Mouse (Mus musculus) megakaryocyte progenitor cell, adult 5-6 weeks (primary cell): ENCODE data around the gene Stxbp1. TPM values are rescaled to one million over a fixed set of nuclear protein-coding genes. Genes with fewer than 3 reads are reported as not detected.

Source experiments
- ATAC-seq: replicated peaks from 2 replicates; pipeline ENCODE4 v1.8.0; 2016; ENCODE audit warnings: mild to moderate bottlenecking, moderate TSS enrichment, inconsistent platforms; ENCODE audit not compliant: poor library complexity
- total RNA-seq, 2 experiments: library from RNA; stranded (forward) in 1 of 2; stranded (reverse) in 1 of 2; fragments of 157-497, 149-512 nt in 1 of 2; fragments of 200-1000 nt in 1 of 2; gene quantifications; 2 replicates each; pipeline versions ENCODE4 v1.2.3 to v1.2.4; 2015 to 2017

Stxbp1 gene
- total RNA-seq, 2 experiments from 2014 or later = 1.6 to 4.7 TPM

DNA sequence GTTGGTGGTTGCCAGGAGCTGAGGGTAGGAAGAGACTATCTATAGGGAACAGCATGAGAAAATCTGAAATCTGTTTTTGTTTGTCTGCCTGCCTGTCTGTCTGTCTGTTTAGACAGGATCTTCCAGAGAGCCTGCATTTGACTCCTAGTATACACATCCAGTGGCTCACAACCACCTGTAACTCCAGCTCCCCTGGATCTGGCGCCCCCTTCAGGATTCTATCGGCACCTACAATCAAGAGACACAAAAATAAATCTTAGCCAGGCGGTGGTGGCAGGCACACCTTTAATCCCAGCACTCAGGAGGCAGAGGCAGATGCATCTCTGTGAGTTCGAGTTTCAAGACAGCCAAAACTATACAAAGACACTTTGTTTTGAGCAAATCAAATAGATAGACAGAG lies 4.5 kb downstream of the Stxbp1 start:
- no peak for ATAC-seq

DNA sequence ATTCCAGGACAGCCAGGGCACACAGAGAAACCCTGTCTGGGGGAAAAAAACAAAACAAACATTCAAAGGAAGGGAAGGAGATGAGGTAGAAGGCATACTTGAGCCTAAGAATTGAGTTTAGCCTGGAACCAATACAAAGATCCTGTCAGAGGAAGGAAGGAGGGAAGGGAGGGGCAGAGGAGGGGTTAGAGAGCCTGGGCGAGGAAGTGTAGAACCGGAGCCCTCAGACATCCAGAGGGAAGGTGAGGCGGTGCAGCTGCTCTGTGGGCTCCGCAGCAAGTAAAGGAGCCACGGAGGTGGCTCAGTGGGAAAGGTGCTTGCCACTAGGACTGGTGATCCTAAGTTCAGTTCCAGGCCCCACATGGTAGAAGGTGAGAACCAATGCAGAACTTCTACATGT lies 5.9 kb downstream of the Stxbp1 start:
- no peak for ATAC-seq

DNA sequence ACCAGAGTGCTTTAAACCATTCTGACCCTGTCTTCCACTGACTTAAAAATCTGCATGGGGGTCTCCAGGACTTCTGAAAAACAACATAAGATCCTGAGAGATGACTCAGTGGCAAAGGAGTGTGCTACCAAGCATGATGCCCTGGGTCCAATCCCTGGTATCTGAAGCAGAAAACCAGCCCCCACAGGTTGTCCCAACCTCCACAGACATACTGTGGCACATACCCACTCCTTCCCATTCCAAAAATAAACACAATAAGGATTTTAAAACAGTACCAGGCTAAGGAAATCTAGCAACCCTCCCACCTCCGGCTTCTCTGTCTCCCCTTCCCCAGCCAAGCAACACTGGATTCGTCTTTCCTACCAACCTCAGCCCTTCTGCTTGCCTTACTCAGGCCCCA lies 7.8 kb downstream of the Stxbp1 start:
- no peak for ATAC-seq

DNA sequence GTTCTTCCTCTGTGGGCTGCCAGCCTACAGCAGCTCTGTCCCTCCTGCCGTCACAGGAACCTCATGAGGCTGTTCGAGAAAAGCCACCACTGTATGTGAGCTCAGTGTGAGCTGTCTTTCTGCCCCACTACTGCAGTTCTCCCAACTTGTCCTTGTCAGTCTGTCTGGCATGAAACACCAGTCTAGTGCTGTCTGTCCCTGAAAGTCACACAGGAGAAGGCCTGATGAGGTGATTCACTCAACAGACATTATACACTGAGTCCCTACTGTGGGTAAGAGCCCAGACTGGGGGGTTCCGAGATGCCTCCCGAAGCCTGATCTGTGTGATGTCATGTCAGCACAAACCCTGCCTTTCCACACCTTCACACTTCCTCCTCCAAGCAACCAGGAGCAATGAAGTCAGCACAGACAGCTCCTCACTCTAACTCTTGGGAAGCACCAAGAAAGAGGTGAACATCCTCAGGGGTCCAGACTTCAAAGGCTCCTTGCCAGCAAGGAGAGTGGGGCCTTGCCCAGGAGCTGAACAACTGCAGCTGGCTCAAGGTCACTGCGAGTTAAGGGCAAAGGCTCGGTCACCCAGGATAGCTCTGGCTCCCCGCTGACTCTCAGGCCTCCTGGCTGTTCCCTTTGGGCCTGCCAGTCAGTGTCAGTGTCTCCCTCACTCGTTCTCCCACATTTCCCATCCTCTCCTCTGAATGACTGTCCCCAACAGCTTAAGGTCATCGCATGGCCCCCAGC lies 8.7 kb downstream of the Stxbp1 start:
- no peak for ATAC-seq

DNA sequence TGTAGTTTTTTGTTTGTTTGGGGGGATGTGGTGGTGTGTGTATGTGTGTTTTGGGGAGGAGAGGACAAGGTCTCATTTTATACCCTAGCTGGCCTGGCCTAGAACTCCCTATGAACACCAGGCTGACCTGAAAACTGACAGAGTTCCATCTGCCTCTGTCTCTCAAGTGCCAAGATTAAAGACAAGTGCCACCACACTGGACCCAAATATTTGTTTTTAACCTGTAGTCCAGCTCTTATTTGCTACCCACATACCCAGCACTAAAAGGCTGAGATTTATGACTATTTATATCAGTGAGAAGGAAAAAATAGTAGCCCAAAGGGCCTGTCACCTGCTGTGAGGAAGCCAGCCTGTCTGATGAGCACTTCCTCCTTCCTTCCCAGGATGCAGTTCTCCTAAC lies 11.5 kb downstream of the Stxbp1 start:
- no peak for ATAC-seq

DNA sequence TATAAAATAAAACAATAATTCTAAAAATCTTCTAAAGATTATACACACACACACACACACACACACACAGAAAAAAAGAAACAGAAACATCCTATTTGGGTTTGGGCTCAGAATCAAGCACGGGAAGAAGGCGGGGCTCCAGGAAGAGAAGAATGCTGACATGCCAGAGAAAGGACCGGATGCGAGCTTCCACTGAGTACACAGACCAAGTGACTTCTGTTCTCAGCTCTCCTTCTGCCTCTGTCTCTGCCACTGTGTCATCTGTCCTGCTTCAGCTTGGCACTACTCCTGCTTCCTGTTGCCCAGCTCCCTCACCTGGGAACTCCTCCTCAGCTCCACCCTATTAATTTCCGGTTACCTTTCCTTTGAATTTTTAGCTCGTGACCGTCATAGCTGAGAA lies 12.5 kb downstream of the Stxbp1 start:
- no peak for ATAC-seq

DNA sequence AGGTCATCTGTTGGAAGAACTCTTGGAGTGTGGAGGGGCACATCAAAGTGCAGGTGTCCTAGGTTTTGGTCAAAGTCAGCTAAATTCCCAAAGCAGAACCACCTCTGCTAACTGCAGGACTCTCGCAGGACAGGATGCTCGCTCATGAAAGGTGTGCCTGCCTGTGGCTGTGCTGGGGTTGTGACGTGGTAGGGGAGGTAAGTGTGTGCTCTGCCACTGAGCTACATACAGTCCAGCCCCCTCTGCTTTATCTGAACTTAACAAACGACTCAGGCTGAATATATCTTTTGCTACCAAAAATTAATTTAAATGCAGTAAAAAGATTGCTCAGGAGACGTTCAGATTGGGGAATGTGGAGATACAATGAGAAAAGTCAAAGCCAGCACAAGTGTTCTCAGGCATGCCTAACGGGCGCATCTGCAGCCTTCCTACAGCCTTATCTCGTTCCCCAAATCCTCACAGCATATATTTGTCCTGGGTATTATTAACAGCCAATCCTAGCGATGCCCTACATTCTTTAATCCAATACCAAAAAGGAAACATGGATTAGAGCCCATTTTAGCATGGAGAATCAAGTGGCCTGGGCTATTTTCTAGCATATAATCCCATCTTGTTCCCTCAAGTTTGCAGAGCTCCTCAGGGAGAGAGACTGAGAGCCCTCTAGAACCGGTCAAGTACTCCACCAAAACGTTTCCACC lies 17.9 kb downstream of the Stxbp1 start:
- ATAC-seq = peak; percentile 83

DNA sequence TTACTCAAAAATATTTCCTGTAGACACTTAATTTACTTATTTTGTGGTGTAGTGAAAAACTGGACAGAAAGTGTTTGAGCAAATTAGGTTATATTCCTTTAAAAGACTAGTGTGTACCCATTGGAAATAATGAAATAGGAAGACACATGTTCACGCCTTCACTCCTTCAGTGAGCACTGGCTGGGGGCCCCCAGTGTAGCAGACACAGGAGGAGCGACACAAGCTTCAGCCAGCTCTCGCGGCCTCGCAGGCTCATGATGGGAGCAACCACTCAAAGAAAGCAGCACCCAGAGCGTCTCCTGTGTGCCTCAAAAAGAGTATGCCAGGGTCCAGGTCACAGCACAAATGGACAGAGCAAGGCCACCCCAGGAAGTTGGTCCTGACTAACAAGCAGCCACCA lies 21.2 kb downstream of the Stxbp1 start:
- ATAC-seq = no peak

DNA sequence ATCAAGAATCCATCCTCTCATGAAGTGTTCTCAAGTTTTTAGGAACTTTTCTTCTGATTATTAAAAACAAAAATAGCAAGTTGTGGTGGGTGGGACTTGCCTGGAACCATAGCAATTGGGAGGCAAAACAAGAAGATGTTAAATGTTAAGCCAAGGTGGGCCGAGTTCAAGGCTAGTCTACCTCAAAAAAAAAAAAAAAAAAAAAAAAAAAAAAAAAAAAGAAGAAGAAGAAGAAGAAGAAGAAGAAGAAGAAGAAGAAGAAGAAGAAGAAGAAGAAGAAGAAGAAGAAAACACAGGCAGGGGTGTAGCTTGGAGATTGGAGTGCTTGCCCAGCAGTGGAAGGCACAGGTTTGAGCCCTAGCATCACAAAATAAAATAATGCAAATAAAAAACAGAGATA lies 22.3 kb downstream of the Stxbp1 start:
- ATAC-seq = no peak

DNA sequence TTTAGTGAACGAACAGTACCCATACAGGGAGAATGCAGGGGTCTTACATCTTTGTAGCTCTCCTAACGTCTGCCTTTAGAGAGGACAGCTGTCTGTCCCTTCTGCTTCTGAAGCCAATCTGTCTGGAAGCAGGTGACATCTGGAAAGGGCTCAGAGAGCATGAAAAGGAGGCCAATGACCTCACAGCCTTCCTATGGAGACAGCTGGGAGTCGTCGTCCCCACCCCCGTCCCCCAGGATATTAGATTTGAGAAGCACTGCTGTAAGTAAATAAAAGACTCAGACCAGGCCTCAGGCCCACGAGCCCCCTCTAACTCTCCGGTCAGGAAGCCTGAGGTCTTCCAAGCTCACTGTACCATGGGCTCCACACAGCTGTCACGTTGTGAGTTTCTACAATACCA lies 22.9 kb downstream of the Stxbp1 start:
- no peak for ATAC-seq

DNA sequence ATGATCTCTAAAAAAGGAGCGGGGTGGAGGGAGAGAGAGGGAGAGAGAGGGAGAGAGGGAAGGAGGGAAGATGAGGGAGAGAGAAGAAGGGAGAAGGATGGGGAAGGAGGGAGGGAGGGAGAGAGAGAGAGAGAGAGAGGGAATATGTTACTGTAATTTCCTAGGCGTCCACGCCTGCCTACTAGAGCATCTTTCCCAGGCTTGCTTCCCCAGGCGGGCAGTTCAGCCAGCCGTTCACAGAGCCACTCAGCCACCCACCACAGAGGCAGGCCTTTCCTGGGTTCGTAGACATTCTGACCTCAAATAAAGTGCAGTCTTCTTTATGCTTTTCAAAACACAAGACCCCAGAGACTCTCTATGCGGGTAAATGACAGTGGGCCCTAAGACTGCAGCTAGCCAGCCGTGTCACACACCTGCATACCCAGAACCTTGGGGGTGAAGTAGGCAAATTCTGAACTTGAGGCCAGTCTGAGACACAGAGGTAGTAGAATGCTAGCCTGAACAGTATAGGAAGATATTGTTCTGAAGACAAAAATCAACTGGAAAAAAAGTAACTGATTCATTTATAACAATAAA lies 23.4 kb downstream of the Stxbp1 start:
- no peak for ATAC-seq

DNA sequence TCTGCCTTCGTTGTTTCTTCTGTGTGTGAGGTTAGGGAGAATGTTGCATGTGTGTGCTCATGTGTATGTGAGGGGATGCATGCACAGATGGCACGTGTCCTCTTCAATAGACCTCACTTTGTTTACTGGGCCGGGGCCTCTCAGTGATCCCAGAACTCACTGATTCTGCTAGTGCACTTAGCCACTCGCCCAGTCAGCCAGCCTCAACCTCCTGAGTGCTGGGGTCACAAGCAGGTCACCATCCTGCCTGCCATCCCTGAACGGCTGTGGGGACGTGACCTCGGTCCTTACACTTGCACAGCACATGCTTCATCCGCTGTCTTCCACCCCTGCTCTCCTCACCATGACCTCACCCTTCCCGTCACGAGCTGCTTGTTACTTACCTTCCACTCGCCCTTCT lies 23.9 kb downstream of the Stxbp1 start:
- no peak for ATAC-seq

DNA sequence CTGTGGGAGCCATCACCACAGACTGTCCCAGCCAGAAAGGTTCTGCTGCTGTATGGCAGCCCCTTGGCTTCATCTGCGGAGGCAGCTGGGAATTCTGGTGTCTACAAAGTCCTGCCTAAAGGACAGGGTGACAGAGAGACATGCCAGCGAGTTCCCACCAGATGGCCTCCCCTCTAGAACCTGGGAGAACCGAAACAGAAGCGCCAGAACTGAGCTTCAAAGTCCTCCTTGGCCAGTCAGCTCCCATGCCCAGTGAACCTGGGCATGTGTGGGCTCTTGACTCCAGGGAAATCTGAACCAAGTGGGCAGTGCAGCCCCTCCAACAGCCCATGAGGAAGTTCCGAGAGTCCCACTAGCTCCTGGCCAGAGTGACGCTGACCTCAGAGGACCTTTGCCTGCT lies 24.4 kb downstream of the Stxbp1 start:
- no peak for ATAC-seq

DNA sequence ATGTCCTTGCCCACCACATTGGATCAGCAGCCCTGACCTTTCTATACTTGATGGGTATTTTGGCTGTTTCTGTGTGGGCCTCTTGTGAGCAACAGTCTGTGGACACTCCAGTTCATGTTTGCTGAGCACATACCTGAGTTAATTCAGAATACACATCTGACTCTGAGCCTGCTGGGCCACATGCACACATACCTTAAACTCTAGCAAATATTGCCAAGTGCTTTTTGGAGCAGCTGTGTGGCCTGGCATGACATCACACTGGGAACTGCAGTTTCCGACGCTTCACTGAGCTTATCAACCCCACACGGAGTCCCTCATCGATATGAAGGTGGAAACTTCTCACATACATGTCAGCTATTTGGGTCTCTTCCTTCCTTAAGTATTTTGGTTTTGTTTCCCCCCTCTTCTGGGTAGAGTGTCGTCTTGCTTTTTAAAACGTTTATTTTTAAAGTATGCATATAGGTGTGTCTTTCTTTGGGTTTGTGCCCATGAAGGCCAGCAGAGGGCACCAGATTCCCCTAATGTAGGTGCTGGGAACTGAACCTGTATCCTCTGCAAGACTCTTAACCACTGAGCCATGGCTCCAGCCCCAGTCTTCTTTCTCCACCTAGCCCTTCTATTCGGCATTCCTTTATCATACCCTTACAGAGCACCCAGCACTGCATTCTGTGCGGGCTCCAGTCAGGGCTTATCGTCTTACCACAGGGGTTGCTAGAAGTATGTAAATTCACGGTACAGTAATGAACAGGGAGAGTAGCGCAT lies 25.8 kb downstream of the Stxbp1 start:
- peak; percentile 89 for ATAC-seq

DNA sequence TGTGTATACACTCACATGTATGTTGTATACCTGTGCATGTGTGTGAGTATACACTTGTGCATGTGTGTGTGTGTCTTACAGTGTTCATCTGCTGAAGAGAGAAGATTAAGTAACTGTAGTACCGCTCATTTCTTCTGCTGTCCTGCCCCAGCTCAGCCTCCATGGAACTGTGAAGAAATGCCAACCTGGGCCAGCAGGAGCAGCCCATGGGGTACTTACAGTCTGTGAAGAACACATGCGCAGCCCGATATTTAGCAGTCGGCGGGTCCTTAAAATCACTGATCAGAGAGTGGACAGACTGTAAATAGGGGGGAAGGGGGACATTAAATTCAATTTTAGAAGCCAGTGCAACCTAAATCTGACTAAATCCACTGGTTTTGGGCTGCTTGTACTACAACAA lies 28.8 kb downstream of the Stxbp1 start:
- ATAC-seq = no peak

DNA sequence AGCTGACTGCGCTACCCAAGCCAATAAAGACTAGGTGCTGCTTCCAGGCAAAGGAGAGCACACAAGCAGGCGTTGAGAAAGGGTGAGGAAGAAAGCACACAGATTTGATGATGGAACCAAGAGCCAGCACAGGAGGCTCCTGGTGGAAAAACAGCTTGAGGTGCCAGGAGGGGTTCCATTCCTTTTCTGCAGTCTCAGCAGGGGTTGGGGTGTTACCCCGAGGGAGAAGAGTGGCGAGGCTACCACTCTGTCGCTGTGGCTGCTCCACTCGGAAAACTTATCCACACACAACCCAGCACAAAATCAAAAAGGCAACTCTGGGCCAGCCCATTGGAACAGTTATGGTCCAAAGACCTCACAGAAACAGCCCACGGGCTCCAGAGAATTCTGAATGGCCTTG lies 29.5 kb downstream of the Stxbp1 start:
- no peak for ATAC-seq

DNA sequence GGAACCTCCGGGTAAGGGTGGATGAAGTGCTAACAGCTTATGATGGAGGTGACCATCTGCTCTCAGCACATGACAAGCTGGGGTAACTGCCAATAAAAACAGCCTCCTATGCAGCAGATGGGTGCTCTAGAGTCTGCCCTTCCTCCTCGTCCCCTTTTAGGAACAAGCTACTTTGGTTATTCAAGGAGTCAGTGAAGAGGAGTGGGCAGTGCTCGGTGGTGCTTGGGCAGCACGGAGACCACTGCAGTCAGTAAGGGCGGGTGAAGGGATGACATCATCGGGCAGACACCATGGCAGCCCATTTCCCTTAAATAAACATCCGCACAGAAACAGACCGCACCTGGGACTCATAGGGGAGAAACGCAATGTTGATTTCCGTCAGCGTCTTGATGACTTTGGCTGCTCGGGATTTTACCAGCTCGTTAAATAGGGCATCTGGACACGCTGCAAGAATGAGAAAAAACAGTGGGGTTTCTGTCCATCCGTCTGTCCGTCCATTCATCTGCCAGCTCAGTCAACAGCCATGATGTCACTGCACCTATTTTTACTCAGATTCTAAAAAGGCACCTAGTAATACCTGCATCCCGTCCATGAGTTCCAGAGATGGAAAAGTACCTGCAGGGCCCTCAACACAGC lies 30.0 kb downstream of the Stxbp1 start:
- ATAC-seq = no peak

DNA sequence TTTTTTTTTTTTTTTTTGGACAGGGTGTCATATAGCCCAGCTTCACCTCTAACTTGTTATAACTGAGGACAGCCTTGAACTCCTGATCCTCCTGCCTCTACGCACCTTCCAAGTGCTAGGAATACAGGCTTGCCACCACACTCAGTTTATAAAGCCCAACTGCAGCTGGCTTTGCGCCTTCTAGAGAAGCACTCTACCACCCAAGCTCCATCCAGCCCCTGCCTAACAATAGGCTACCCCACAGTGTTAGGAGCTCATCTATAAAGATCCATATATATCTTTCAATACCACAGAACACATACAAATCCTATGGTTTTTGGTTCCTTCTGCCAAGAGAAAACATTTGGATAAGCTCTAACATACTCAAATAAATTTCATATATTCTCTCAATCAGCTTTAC lies 30.5 kb downstream of the Stxbp1 start:
- ATAC-seq = no peak

DNA sequence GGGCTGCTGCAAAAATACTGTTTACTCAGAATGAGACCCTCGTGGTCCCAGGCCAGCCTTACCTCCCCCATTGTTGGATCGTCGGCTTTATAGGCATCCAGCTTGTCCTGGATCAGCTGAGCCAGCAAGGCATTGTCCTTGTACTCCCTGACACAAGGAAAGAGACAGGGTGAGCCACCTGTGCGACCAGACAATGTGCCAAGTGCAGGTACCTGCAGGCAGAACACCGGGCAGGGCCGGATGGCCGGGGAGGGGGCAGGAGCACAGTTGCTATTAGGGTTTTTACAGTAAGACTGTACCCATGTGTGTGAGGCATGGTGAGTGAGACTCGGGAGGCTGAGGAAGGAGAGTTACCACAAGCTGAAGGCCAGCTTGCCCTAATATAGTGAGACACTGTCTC lies 35.1 kb downstream of the Stxbp1 start:
- ATAC-seq = no peak

DNA sequence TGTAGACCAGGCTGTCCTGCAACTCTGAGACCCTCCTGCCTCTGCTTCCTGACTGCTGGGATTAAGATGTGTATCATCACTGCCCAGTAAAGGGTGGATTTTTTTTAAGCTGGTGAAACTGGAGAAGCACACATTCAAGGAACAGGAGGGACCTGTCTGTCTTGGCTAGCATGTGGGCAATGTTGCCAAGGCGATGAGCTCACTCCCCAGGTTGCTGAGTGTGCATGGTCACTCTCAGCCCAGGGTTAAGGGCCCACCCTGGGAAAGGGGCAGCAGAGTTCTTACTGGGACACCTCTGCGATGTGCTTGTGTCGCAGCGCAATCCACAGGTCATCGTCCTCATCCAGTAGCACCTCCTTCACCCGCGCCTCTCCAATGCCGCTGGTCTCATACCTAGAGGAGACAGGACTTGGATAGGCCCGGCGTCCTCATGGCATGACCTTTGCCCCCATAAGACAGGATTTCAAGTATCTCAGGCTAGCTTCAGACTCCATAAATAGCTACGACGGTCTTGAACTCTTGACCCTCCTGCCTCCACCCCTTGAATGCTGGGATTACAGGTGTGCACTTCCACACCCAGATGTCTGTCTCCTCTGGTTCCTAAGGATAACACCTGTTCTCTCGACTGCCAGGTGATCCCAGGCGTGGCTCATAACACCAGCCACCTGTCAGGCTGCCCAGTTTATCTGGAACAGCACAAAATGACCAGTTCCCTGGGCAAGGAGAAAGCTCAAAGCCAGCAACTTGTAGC lies 38.1 kb downstream of the Stxbp1 start:
- ATAC-seq = no peak
